Mouse (Mus musculus) hindbrain, embryonic 11.5 days (tissue): ENCODE measurements around the gene Dcst1. TPM values are rescaled to one million over a fixed set of nuclear protein-coding genes. Genes with fewer than 3 reads are reported as not detected.

Experiments used
- ATAC-seq: fragments of 200-750 bp; cut with Nextera tagmentation; 2 replicates; pipeline ENCODE4 v1.8.0; 2017; ENCODE audit warnings: mild to moderate bottlenecking, moderate TSS enrichment, moderate library complexity; ENCODE audit not compliant: low FRiP score
- DNase-seq: peaks from one replicate; pipeline ENCODE4 v3.0.0-alpha.2; 2015; ENCODE audit warnings: low spot score
- H3K27ac ChIP-seq: fragments of 300-500 bp; sonication (generic); 2 replicates; pipeline ENCODE4 v1.5.1; 2014; ENCODE audit warnings: mild to moderate bottlenecking, low read depth, low read length
- H3K27me3 ChIP-seq: fragments of 300-500 bp; sonication (generic); 2 replicates; pipeline ENCODE4 v1.6.1; 2014; ENCODE audit warnings: mild to moderate bottlenecking, low read length, moderate library complexity, mixed read lengths; ENCODE audit not compliant: control insufficient read depth, insufficient read depth
- H3K36me3 ChIP-seq: fragments of 300-500 bp; sonication (generic); 2 replicates; pipeline ENCODE4 v1.6.1; 2014; ENCODE audit warnings: mild to moderate bottlenecking, low read length, moderate library complexity, mixed read lengths; ENCODE audit not compliant: control insufficient read depth, insufficient read depth
- H3K4me1 ChIP-seq: fragments of 300-500 bp; sonication (generic); replicated peaks from 2 replicates; pipeline ENCODE4 v1.6.1; 2014; ENCODE audit warnings: low read length, mixed read lengths; ENCODE audit not compliant: control insufficient read depth, insufficient read depth
- H3K4me2 ChIP-seq: fragments of 300-500 bp; sonication (generic); replicated peaks from 2 replicates; pipeline ENCODE4 v1.6.1; 2014; ENCODE audit warnings: mild to moderate bottlenecking, low read depth, low read length
- H3K4me3 ChIP-seq: fragments of 300-500 bp; sonication (generic); 2 replicates; pipeline ENCODE4 v1.5.1; 2014; ENCODE audit warnings: low read depth, low read length
- H3K9ac ChIP-seq: fragments of 300-500 bp; sonication (generic); 2 replicates; pipeline ENCODE4 v1.6.1; 2014; ENCODE audit warnings: low read depth, low read length
- H3K9me3 ChIP-seq: fragments of 300-500 bp; sonication (generic); 2 replicates; pipeline ENCODE4 v1.6.1; 2016; ENCODE audit warnings: low read length; ENCODE audit not compliant: control insufficient read depth
- WGBS: fragments of 180-500 bp; shearing (Covaris S2); extraction: QIAGEN DNeasy Blood & Tissue Kit; methylation state at CpG from one replicate; pipeline ENCODE4 v1.1.7; 2014; 5-methylcytosine and 5-hydroxymethylcytosine counted together
- polyA plus RNA-seq: library from polyadenylated mRNA; unstranded; fragments of >200 nt; fragmentation: Nextera tagmentation; extraction: Ambion mirVana; gene quantifications from 2 replicates; pipeline ENCODE4 v1.2.1, GENCODE M21; 2014

Dcst1 gene
- polyA plus RNA-seq, 1 experiment from 2014 or later: 0.63 TPM

DNA sequence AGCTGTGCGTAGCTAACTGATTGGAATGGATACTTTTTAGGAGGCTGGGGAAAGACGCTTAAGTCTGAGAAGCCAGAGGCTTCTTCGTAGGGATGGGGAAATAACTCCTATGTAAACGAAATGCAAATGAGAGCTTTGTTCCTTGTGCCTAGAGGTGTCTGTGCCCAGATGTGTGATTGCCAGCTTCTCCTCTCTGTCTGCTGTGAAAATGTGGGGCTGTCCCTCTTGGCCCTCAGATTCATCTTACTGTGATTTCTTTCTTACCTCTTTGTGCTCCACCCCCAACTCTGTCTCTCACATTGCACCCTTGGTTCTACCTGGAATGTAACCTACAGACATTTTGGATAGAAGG is 31.6 kb upstream of the Dcst1 start:
- Histone ChIP-seq H3K9me3 (no peaks in the 10 kb centered on the region), H3K4me1 (peaks cover 15% of the 10 kb centered on the region), H3K9ac (no peak overlapping the region), H3K4me2 (peak overlapping the region; percentile 94; the same call in 1 of the 2 replicates), H3K27me3 (peaks cover 16% of the 10 kb centered on the region), H3K4me3 (peak overlapping the region; percentile 36), H3K27ac (no peak overlapping the region), H3K36me3 (no peaks in the 10 kb centered on the region)
- no peak for DNase-seq
- WGBS: 2% methylated on average over 4 of the region's 4 CpGs
- no peak for ATAC-seq

DNA sequence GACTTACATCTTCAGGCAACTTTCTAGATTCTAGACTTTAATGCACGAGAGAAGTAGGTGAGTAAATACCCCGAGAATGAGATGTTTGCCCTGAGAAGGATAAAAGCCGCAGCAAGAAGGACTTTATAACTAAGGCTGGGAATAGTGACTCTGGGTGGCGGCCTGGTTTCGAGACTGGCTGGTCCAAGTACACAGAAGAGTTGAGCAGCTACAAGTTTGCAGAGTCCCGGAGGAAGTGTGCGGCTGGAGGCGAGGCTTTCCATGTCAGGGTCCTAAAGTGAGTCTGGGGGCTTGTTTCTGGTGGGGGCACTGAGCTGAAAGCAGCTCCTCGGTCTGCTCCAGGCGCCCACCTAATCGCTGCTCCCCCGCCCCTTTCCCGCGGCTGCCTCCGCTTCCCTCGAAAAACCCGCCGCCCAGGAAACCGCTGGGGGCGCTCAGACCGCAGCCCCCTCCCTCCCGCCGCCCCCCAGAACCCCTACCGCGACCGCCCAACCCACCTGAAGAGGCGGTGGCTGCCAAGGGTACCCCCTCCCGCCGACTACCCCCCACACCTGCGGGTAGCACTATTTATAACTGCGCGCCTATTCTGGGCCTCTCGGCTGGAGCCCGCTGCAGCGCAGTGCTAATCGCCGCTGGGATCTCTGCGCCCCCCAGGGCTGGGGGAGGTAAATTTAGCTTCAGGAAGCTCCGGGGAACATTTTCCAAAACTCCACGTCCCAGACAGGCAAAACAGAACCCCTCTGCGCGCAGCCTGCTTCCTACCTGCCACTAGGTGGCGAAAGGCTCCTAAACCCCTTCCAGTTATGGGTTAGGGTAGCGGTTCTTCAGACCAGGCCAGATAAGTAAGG is 31.0 kb upstream of the Dcst1 start:
- Histone ChIP-seq H3K4me3 (peak overlapping the region; percentile 36), H3K9ac (peak overlapping the region; percentile 35; the same call in 1 of the 2 replicates), H3K36me3 (no peaks in the 10 kb centered on the region), H3K4me1 (peaks cover 21% of the 10 kb centered on the region), H3K27ac (no peak overlapping the region), H3K4me2 (peak overlapping the region; percentile 95), H3K9me3 (no peaks in the 10 kb centered on the region), H3K27me3 (peaks cover 16% of the 10 kb centered on the region)
- WGBS: under 1% methylated on average over 38 of the region's 44 CpGs
- ATAC-seq (no peak), DNase-seq (peak; percentile 83)

DNA sequence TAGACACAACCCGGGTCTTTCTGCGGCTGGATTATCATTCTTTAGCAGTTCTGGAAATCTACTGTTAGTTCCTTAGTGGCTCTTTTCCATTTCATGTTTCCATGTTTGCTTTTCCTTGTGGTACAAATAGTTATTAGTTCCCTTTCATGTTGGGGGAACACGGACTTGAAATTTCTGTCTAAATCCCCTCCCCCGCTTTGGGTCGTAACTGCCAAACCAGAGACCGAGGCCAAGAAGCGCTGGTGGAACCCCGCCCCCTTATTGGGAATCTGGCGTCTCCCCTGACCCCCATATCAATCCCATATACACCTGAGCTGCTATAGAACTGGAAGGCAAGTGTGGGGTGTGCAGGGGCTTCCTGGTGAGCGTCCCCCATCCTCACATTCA is 30.4 kb upstream of the Dcst1 start:
- WGBS: 2% methylated on average over 10 of the region's 10 CpGs
- ATAC-seq (no peak), DNase-seq (no peak)
- H3K36me3 ChIP-seq: no peaks in the 10 kb centered on the region
- no peak overlapping the region for H3K27ac ChIP-seq
- H3K4me1 ChIP-seq: peaks cover 25% of the 10 kb centered on the region
- H3K9me3 ChIP-seq: no peaks in the 10 kb centered on the region
- H3K9ac ChIP-seq: no peak overlapping the region
- H3K4me2 ChIP-seq: peak overlapping the region; percentile 95
- H3K27me3 ChIP-seq: peaks cover 16% of the 10 kb centered on the region
- H3K4me3 ChIP-seq: peak overlapping the region; percentile 46; the same call in 1 of the 2 replicates

DNA sequence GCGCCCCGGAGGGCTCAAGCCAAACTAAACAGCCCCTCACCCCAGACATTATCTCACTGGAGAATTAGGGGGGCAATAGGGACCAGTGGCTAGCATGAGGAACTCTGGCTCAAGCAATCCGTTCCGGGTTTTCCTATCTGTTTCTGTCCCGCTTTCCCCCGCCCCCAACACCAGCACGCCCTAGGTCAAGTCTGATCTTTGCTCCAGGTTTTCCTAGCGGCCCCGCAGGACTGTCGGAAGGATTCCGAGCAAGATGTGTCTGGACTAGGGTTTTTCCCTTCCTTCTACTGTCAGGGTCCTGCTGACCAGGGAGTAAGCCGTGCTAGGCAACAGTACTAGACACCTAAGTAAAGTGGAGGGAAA is 29.8 kb upstream of the Dcst1 start:
- H3K36me3 ChIP-seq: no peaks in the 10 kb centered on the region
- peak overlapping the region; percentile 95 for H3K4me2 ChIP-seq
- DNase-seq (peak; percentile 86), ATAC-seq (peak; percentile 9; the same call in 1 of the 2 replicates)
- no peaks in the 10 kb centered on the region for H3K9me3 ChIP-seq
- under 1% methylated on average over 12 of the region's 12 CpGs for WGBS
- peaks cover 16% of the 10 kb centered on the region for H3K27me3 ChIP-seq
- no peak overlapping the region for H3K9ac ChIP-seq
- peak overlapping the region; percentile 46 for H3K4me3 ChIP-seq
- peaks cover 25% of the 10 kb centered on the region for H3K4me1 ChIP-seq
- no peak overlapping the region for H3K27ac ChIP-seq

DNA sequence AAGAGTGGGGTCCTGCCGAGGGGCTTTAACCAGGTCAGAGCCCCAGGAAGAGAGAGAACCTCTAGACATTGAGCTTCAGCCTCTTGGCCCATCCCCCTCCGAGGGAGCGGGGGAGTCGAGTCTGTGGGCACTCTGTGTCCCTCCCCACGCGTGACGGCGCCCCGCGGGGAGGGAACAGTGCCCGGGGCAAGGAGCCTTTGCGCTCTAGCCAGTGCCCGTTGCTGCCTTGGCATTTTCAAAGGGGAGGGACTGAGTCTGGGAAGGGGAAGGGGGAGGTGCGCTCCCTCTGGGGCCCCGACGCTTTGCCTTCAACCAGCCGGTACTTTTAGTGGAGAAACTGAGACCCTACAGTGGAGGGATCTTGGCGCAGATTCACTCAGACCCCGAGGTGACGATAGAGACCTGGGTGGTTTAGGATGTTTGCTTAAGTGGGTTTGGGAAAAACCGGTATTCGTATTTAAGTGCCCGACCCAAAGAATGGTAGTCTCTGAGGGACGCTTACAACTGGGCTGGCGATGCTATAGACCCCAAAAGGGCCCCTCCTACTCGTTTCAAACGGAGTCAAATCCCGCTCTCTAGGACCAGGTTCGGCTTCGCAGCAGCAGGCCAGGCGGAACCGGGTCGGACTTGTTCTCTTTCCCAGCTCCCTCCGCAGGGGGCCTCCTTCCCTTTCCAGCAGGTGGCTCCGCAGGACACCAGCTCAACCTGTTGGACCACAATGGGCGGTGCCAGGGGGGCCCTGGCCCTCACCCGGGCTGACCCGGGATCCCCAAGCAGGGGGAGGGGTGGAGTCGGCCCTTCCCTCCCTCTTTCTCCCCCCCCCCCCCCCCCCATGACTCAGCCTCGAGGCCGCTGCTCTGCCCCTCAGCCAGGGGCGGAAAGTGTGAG is 29.2 kb upstream of the Dcst1 start, which contains the start of gene Zbtb7b:
Gene Zbtb7b, minus strand, starts transcription at position 771 of the 888 bp plus-strand sequence.
- peak within 1 kb of the TSS; percentile 55 for H3K9ac ChIP-seq
- DNase-seq: peak; percentile 76
- WGBS: under 1% methylated on average over 41 of the region's 42 CpGs
- peak within 1 kb of the TSS; percentile 95 for H3K4me2 ChIP-seq
- H3K9me3 ChIP-seq: no peaks in the 10 kb centered on the region
- H3K4me3 ChIP-seq: peak within 1 kb of the TSS; percentile 46
- peaks cover 25% of the 10 kb centered on the region for H3K4me1 ChIP-seq
- H3K27me3 ChIP-seq: peaks cover 16% of the 10 kb centered on the region
- H3K27ac ChIP-seq: peak within 1 kb of the TSS; percentile 77
- no peaks in the 10 kb centered on the region for H3K36me3 ChIP-seq
- peak; percentile 66 for ATAC-seq

DNA sequence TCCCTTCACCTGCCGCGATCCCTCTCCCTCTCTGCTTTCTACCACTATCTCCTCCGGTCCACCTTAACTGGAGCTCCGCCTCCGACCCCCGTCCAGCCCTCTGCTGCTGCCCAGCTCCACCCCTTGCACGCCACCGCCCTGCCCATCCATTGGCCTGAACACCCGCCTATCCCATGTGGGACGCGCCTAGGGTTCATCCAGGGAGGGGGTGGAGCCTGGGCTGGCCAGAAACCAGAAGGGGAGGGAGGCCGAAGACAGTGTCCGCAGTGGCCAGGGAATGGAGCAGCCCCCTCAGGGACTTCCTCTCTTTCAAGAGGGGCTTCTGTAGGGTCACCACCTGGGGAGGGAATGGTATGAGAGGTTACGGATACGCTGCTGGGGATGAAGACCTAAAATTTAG is 28.6 kb upstream of the Dcst1 start:
- under 1% methylated on average over 15 of the region's 15 CpGs for WGBS
- Histone ChIP-seq H3K9ac (peak overlapping the region; percentile 55), H3K36me3 (no peaks in the 10 kb centered on the region), H3K4me1 (peaks cover 25% of the 10 kb centered on the region), H3K27ac (peak overlapping the region; percentile 77), H3K4me2 (peak overlapping the region; percentile 97), H3K4me3 (peak overlapping the region; percentile 47), H3K27me3 (peaks cover 16% of the 10 kb centered on the region), H3K9me3 (no peaks in the 10 kb centered on the region)
- ATAC-seq (peak; percentile 94), DNase-seq (peak; percentile 94)

DNA sequence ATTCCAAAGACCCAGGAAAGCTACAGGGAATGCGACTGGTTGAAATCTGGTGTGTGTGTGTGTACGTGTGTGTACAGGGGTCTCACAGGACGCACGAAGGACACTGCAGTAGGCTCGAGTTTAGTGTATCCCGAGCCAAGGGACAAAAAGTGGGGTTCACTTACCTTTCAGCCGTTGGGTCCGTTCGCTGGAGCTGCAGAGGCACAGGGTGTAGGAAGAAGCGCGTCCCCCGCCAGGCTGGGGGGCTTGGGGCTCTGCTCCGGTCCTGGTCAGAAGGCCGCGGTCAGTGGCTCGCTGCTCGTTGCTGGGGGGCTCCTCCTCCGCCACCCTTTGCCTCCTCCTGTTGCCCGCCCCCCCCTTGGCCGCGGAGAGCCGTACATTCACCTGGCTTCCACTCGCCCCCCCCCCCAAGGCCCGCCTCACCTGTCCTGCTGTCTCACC is 27.8 kb upstream of the Dcst1 start:
- H3K4me1 ChIP-seq: peaks cover 25% of the 10 kb centered on the region
- H3K9me3 ChIP-seq: no peaks in the 10 kb centered on the region
- H3K36me3 ChIP-seq: no peaks in the 10 kb centered on the region
- DNase-seq (peak; percentile 43), ATAC-seq (no peak)
- peak overlapping the region; percentile 36; the same call in 1 of the 2 replicates for H3K9ac ChIP-seq
- H3K4me2 ChIP-seq: peak overlapping the region; percentile 97
- WGBS: 0% methylated on average over 16 of the region's 24 CpGs
- no peak overlapping the region for H3K27ac ChIP-seq
- peak overlapping the region; percentile 47 for H3K4me3 ChIP-seq
- peaks cover 16% of the 10 kb centered on the region for H3K27me3 ChIP-seq

DNA sequence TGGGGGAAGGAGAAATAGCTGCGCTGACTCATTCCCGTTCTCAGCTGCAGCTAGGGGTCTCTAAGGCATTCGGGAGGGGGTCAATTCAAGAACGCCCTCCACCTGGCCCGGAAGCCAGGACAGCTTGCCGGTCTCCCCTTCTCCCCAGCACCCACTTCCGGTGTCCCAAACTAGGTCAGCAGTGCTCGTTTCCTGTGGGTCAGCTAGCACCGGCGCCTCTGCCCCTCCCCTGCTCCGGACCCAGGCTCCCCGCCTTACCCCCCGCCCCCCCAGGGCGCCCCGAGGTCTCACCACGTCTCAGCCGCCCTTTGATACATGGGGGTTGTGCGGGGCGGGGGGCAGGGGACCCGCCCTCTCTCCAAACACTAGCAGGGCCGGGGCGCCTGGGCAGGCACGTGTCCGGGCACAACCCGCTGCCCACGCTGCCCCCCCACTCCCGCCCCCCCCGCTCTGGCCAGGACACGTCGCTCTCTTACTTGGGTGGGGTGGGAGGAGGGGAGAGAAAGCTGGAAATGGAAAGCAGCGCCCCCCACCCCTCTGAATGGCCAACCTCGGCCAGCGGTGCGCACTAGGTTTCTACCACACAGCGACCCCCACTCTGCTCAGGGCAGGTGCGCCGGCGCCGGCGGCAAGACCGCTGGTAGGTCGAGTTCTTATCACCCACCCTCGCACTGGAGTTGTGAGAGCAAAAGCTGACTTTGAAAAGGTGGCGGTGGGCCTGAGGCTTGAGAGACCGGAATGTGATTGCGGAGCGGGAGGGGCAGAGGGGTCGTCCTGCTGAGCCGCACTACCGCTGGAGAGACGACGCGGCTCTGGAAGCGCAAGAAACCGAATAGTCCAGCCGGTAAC is 26.8 kb upstream of the Dcst1 start:
- peak overlapping the region; percentile 55 for H3K9ac ChIP-seq
- H3K27ac ChIP-seq: no peak overlapping the region
- H3K27me3 ChIP-seq: peaks cover 16% of the 10 kb centered on the region
- H3K4me2 ChIP-seq: peak overlapping the region; percentile 97
- H3K36me3 ChIP-seq: no peaks in the 10 kb centered on the region
- under 1% methylated on average over 44 of the region's 56 CpGs for WGBS
- DNase-seq (peak; percentile 62), ATAC-seq (no peak)
- H3K4me3 ChIP-seq: peak overlapping the region; percentile 47
- peaks cover 25% of the 10 kb centered on the region for H3K4me1 ChIP-seq
- H3K9me3 ChIP-seq: no peaks in the 10 kb centered on the region
